Mouse (Mus musculus) midbrain, embryonic 14.5 days (tissue): ENCODE results near the gene Armc2. TPM values are rescaled to one million over a fixed set of nuclear protein-coding genes. Genes with fewer than 3 reads are reported as not detected.

ENCODE experiments used
- ATAC-seq: fragments of 200-750 bp; cut with Nextera tagmentation; 2 replicates; pipeline ENCODE4 v1.8.0; 2017; ENCODE audit warnings: moderate number of reproducible peaks, moderate library complexity; ENCODE audit not compliant: low FRiP score, low TSS enrichment
- DNase-seq: peaks from one replicate; pipeline ENCODE4 v3.0.0-alpha.2; 2015
- H3K27ac ChIP-seq: fragments of 300-500 bp; sonication (generic); replicated peaks from 2 replicates; pipeline ENCODE4 v1.5.1; 2014; ENCODE audit warnings: mild to moderate bottlenecking, low read depth, low read length, moderate library complexity
- H3K27me3 ChIP-seq: fragments of 300-500 bp; sonication (generic); 2 replicates; pipeline ENCODE4 v1.6.1; 2014; ENCODE audit warnings: low read length, control low read depth, mixed read lengths; ENCODE audit not compliant: control insufficient read depth, insufficient read depth
- H3K36me3 ChIP-seq: fragments of 300-500 bp; sonication (generic); 2 replicates; pipeline ENCODE4 v1.6.1; 2014; ENCODE audit warnings: low read length, control low read depth; ENCODE audit not compliant: control insufficient read depth, insufficient read depth
- H3K4me1 ChIP-seq: fragments of 300-500 bp; sonication (generic); 2 replicates; pipeline ENCODE4 v1.6.1; 2014; ENCODE audit warnings: mild to moderate bottlenecking, antibody characterized with exemption, low read length, control low read depth; ENCODE audit not compliant: control insufficient read depth, insufficient read depth
- H3K4me2 ChIP-seq: fragments of 300-500 bp; sonication (generic); 2 replicates; pipeline ENCODE4 v1.6.1; 2014; ENCODE audit warnings: mild to moderate bottlenecking, low read length, moderate library complexity
- H3K4me3 ChIP-seq: fragments of 300-500 bp; sonication (generic); replicated peaks from 2 replicates; pipeline ENCODE4 v1.5.1; 2014; ENCODE audit warnings: low read depth, low read length
- H3K9ac ChIP-seq: fragments of 300-500 bp; sonication (generic); replicated peaks from 2 replicates; pipeline ENCODE4 v1.6.1; 2014; ENCODE audit warnings: mild to moderate bottlenecking, low read length, moderate library complexity
- H3K9me3 ChIP-seq: fragments of 300-500 bp; sonication (generic); 2 replicates; pipeline ENCODE4 v1.6.1; 2016; ENCODE audit warnings: low read length, control low read depth, mixed read lengths; ENCODE audit not compliant: control insufficient read depth
- WGBS: fragments of 180-500 bp; shearing (Covaris S2); extraction: QIAGEN DNeasy Blood & Tissue Kit; methylation state at CpG from one replicate; pipeline ENCODE4 v1.1.7; 2014; 5-methylcytosine and 5-hydroxymethylcytosine counted together
- polyA plus RNA-seq: library from polyadenylated mRNA; unstranded; fragments of >200 nt; fragmentation: Nextera tagmentation; extraction: Ambion mirVana; gene quantifications from 2 replicates; pipeline ENCODE4 v1.2.1, GENCODE M21; 2014

The Armc2 gene
- polyA plus RNA-seq, 1 experiment from 2014 or later: 11.2 TPM

DNA sequence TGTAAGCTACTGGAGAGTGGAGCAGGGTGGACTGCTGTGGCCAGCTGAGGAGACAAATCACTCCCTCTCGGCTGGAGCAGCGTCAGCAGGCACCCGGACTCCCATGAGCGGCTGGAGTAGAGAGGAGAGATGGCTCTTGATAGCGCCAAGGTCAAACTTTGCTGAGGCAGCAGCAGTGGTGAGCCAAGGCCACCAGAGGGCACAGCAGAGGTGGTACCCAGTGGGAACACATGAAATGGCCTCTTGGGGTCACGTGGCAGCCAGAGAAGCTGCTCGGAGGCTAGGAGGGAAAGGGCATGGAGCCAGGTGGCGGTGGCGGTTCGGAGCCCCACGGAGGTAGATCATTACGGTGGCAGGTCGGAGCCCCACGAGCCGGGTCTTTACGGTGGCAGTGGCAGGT lies 12.8 kb upstream of the Armc2 start:
- ATAC-seq (no peak), DNase-seq (peak; percentile 71)
- 16% methylated on average over 16 of the region's 16 CpGs for WGBS
- H3K9ac ChIP-seq: no peak overlapping the region
- H3K27ac ChIP-seq: no peak overlapping the region
- H3K4me3 ChIP-seq: no peak overlapping the region
- H3K4me1 ChIP-seq: no peaks in the 10 kb centered on the region
- H3K9me3 ChIP-seq: no peaks in the 10 kb centered on the region
- H3K27me3 ChIP-seq: no peaks in the 10 kb centered on the region
- H3K36me3 ChIP-seq: no peaks in the 10 kb centered on the region
- H3K4me2 ChIP-seq: peak overlapping the region; percentile 21; the same call in 1 of the 2 replicates

DNA sequence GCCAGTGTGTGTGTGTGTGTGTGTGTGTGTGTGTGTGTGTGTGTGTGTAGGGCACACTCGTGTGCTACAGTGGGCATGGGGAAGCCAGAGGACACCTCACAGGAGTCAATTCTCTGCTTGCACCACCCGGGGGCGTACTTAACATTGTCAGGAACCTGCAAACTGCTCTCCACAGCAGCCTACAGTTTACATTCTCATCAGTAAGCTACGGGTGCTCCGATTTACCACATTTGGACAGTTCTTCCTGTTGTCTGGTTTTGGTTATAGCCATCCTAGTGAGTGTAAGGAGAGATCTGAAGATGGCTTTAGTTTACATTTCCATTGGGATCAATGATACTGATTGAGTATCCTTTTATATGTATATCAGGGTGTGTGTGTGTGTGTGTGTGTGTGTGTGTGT lies 11.3 kb upstream of the Armc2 start:
- no peak for ATAC-seq
- no peaks in the 10 kb centered on the region for H3K36me3 ChIP-seq
- no peak for DNase-seq
- 80% methylated on average over 5 of the region's 5 CpGs for WGBS
- no peaks in the 10 kb centered on the region for H3K4me1 ChIP-seq
- H3K4me3 ChIP-seq: no peak overlapping the region
- H3K9ac ChIP-seq: no peak overlapping the region
- no peaks in the 10 kb centered on the region for H3K27me3 ChIP-seq
- H3K4me2 ChIP-seq: no peak overlapping the region
- no peak overlapping the region for H3K27ac ChIP-seq
- no peaks in the 10 kb centered on the region for H3K9me3 ChIP-seq

DNA sequence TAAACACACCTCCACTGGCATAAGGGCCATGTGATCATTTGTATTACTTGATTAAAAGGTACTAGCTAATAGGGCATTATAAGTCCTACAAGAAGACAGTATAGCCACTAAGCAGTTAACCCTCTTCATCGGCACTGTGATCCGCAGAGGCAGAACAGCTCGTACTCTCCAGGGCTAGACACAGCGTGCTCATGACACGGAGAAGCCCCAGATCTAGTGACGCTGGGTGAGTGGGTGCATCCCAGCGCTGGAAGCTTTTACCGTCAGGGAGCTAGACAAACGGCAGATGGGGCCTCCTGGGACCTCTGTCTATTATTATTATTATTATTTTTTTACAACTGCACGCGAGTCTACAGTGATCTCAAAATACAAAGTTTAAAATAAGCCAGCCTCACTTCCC lies 9.1 kb upstream of the Armc2 start:
- Histone ChIP-seq H3K27ac (no peak overlapping the region), H3K9me3 (no peaks in the 10 kb centered on the region), H3K9ac (no peak overlapping the region), H3K27me3 (no peaks in the 10 kb centered on the region), H3K4me3 (no peak overlapping the region), H3K4me1 (no peaks in the 10 kb centered on the region), H3K4me2 (no peak overlapping the region), H3K36me3 (no peaks in the 10 kb centered on the region)
- 81% methylated on average over 11 of the region's 11 CpGs for WGBS
- no peak for DNase-seq
- no peak for ATAC-seq

DNA sequence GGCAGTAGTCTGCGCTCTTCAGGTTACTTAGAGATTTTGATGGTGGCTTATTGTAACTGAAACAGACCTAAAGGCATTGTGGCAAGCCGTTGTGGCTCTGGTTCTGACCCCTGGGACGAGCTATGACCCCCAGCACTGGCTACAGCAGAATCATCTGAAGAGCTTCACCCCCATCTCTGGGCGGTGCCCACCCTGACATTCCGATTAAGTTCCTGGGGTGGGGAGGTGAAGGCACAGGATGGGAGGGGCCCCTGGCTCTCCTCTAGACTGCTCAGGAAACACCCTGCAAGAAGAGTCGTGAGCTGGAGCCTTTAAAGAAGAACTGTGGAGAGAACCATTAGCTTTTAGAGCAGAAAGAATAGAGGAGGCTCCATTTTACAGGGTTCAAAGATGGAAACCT lies 6.2 kb upstream of the Armc2 start:
- Histone ChIP-seq H3K4me2 (no peak overlapping the region), H3K36me3 (no peaks in the 10 kb centered on the region), H3K4me3 (no peak overlapping the region), H3K9ac (no peak overlapping the region), H3K27ac (no peak overlapping the region), H3K4me1 (no peaks in the 10 kb centered on the region), H3K9me3 (no peaks in the 10 kb centered on the region), H3K27me3 (no peaks in the 10 kb centered on the region)
- WGBS: 81% methylated on average over 6 of the region's 6 CpGs
- ATAC-seq (no peak), DNase-seq (no peak)

DNA sequence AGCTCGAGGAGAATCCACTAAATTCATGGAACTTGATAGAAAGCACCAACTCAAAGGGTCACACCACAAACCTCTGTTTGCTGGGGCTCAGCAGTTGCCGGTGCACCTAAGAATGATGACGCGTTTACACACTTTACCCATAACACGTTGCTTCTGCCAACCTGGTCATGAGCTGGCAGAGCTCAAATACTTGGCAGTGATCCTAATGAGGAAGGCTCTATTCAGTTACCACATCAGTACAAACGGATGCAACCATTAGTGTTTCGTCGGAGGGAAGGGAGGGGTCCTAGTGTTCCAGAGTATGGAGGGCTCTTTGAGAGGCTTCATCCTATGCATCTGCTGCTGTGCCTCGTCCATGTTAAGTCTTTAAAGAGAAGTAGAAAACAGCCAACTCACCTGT lies 3.3 kb upstream of the Armc2 start:
- no peak overlapping the region for H3K9ac ChIP-seq
- no peak for DNase-seq
- H3K9me3 ChIP-seq: no peaks in the 10 kb centered on the region
- H3K4me1 ChIP-seq: peaks cover 4% of the 10 kb centered on the region; the same call in 1 of the 2 replicates
- H3K36me3 ChIP-seq: no peaks in the 10 kb centered on the region
- WGBS: 72% methylated on average over 9 of the region's 9 CpGs
- no peak overlapping the region for H3K4me2 ChIP-seq
- ATAC-seq: no peak
- no peak overlapping the region for H3K4me3 ChIP-seq
- H3K27ac ChIP-seq: no peak overlapping the region
- H3K27me3 ChIP-seq: 0 out of 2 replicates have a peak, but pooled peaks cover 1% of the 10 kb centered on the region

DNA sequence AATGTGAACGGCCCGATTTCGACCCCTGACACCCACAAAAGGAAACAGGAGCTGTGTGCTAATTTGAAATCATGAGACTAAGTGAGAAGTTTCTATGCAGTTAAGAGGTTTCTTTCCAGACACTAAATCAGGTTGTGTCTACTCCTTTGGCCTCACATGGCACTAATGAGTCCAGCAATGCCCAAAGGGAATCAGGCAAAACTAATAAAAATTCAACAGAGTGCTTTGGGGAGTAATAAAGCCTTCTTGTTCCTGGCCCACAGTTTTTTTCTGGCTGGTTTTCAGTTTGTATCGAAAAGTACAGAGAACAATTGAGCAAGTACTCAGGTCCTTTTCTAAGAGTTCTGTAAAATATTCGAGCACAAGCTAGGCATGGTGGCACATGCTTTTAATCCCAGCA lies 4.2 kb downstream of the Armc2 start:
- Histone ChIP-seq H3K27ac (no peak overlapping the region), H3K9ac (no peak overlapping the region), H3K4me3 (no peak overlapping the region), H3K4me1 (peaks cover 4% of the 10 kb centered on the region; the same call in 1 of the 2 replicates), H3K4me2 (no peak overlapping the region), H3K36me3 (no peaks in the 10 kb centered on the region), H3K27me3 (0 out of 2 replicates have a peak, but pooled peaks cover 5% of the 10 kb centered on the region), H3K9me3 (no peaks in the 10 kb centered on the region)
- ATAC-seq: no peak
- no peak for DNase-seq
- 78% methylated on average over 5 of the region's 5 CpGs for WGBS

DNA sequence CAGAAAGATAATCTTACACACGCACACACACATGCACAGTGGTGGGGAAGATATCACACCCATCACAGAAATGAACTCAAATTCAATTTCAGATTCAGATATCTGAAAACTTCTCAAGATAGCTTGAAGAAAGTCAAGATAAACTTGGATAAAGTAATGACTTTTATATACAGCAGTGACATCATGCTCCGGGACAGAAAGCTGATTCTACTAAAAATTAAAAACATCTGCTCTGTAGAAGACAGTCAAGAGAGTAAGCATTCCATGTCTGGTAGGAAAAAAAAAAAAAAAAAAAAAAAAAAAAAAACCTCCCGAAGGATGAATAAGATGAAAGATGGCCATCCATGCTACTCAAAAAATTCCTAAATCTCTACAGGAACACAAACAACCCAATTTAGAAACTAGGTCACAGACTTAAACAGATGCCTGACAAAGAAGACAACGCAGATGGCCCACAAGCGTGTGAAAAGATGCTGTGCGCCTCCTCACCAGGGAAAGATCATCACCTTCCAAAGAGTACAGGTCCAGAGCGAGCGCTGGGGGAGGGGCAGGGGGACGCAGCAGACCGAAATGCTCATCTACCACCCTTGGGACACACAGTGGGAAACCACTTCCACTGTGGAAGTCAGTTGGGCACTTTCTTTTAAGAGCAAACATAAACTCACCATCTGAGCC lies 7.3 kb downstream of the Armc2 start:
- ATAC-seq: no peak
- 91% methylated on average over 10 of the region's 10 CpGs for WGBS
- no peaks in the 10 kb centered on the region for H3K36me3 ChIP-seq

DNA sequence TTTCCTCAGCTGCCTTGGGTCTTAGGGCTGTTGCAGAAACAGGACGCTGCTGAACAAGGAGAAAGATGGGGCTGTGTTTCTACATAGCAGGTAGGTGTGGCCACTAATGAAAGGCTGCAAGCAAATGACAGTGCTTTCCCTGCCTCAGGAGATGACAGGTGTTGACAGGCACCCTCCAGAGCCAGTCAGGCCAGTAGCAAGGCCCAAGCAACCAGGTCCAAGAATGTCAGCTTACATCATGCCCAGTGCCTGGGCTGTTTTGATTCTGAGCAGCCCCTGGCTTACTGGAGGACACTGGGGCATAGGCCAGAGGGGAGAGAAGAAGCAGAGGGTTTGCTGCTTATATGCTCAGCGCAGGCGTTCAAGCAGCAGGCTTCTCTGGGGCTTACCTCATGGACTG lies 13.0 kb downstream of the Armc2 start:
- Histone ChIP-seq H3K27me3 (no peaks in the 10 kb centered on the region), H3K27ac (no peak overlapping the region), H3K9ac (no peak overlapping the region), H3K4me2 (no peak overlapping the region), H3K36me3 (no peaks in the 10 kb centered on the region), H3K9me3 (no peaks in the 10 kb centered on the region), H3K4me3 (no peak overlapping the region), H3K4me1 (no peaks in the 10 kb centered on the region)
- no peak for DNase-seq
- ATAC-seq: no peak
- WGBS: 91% methylated on average over 3 of the region's 3 CpGs

More for the DNA sequence above, 7.3 kb downstream of the Armc2 start:
- H3K9me3 ChIP-seq: no peaks in the 10 kb centered on the region
- H3K4me3 ChIP-seq: no peak overlapping the region
- no peak overlapping the region for H3K9ac ChIP-seq
- H3K27me3 ChIP-seq: no peaks in the 10 kb centered on the region
- DNase-seq: no peak
- H3K27ac ChIP-seq: no peak overlapping the region
- no peaks in the 10 kb centered on the region for H3K4me1 ChIP-seq
- H3K4me2 ChIP-seq: no peak overlapping the region

DNA sequence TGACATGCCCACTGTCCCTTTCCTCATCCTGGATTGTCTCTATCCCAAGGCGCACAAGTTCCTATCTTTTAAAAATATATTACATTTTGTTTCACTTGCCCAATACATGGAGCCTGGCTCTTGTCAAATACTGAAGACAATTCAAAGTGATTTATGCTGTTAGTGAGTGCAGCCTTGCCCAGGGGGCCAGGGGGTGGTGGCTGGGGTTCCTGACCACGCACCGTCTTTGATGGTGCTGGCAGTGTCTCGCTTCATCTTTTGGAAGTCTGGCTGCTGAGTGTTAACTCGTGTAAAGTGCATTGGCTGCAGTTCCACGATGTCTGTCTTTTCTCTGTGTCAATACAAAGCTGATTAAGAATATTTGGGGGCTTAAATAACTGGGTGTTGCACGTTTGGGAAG lies 13.6 kb downstream of the Armc2 start:
- Histone ChIP-seq H3K9me3 (no peaks in the 10 kb centered on the region), H3K36me3 (no peaks in the 10 kb centered on the region), H3K27ac (no peak overlapping the region), H3K4me3 (no peak overlapping the region), H3K27me3 (no peaks in the 10 kb centered on the region), H3K4me1 (no peaks in the 10 kb centered on the region), H3K4me2 (no peak overlapping the region), H3K9ac (no peak overlapping the region)
- 73% methylated on average over 7 of the region's 7 CpGs for WGBS
- ATAC-seq: no peak
- DNase-seq: no peak
